Mouse (Mus musculus): Measurements from ENCODE around the gene Senp7. TPM values are rescaled to one million over a fixed set of nuclear protein-coding genes. Genes with fewer than 3 reads are reported as not detected.
"Not testable (repeated sequence)": the region's sequence is repeated elsewhere in the genome, so short reads cannot be mapped to it uniquely, and the experiment has no call there.

The Senp7 gene
- polyA plus RNA-seq, 1 experiment, result 25.1 TPM

GRCm38 (mm10) chr16:56064334-56064990, 16.3 kb downstream of the Senp7 start:
- peak; percentile 45 for TF ChIP-seq CTCF (IDR thresholded peaks at IDR 0.05; ENCODE audit: extremely low read depth, insufficient read depth, low read length)
- peak; percentile 27; the same call in 1 of the 2 replicates for TF ChIP-seq POLR2A (IDR thresholded peaks at IDR 0.05; ENCODE audit: extremely low read depth, insufficient read depth, low read length)
- H3K4me3 ChIP-seq (ENCODE audit: insufficient read depth, low read length), result peak overlapping the region; percentile 25; the same call in 1 of the 2 replicates
- no peaks in the 10 kb centered on the region for H3K4me1 ChIP-seq (ENCODE audit: control insufficient read depth, insufficient read depth, low read length)
- H3K27ac ChIP-seq (ENCODE audit: insufficient read depth, low read length), result no peak overlapping the region

- TF ChIP-seq CTCF (IDR thresholded peaks at IDR 0.05; ENCODE audit: extremely low read depth, insufficient read depth, low read length) (no peak), POLR2A (IDR thresholded peaks at IDR 0.05; ENCODE audit: extremely low read depth, insufficient read depth, low read length) (no peak)
- no peak overlapping the region for H3K4me3 ChIP-seq (ENCODE audit: insufficient read depth, low read length)
- no peaks in the 10 kb centered on the region for H3K4me1 ChIP-seq (ENCODE audit: control insufficient read depth, insufficient read depth, low read length)
- H3K27ac ChIP-seq (ENCODE audit: insufficient read depth, low read length), result no peak overlapping the region
These were observed 18.0 kb downstream of the Senp7 start for GRCm38 (mm10) chr16:56066113-56066512.

GRCm38 (mm10) chr16:56068523-56069070, 20.5 kb downstream of the Senp7 start:
- TF ChIP-seq CTCF (IDR thresholded peaks at IDR 0.05; ENCODE audit: extremely low read depth, insufficient read depth, low read length) (no peak), POLR2A (IDR thresholded peaks at IDR 0.05; ENCODE audit: extremely low read depth, insufficient read depth, low read length) (no peak)
- Histone ChIP-seq H3K27ac (ENCODE audit: insufficient read depth, low read length) (no peak overlapping the region), H3K4me1 (ENCODE audit: control insufficient read depth, insufficient read depth, low read length) (no peaks in the 10 kb centered on the region), H3K4me3 (ENCODE audit: insufficient read depth, low read length) (no peak overlapping the region)

- Histone ChIP-seq H3K4me3 (ENCODE audit: insufficient read depth, low read length) (no peak overlapping the region), H3K27ac (ENCODE audit: insufficient read depth, low read length) (no peak overlapping the region), H3K4me1 (ENCODE audit: control insufficient read depth, insufficient read depth, low read length) (peaks cover 4% of the 10 kb centered on the region; the same call in 1 of the 2 replicates)
- TF ChIP-seq CTCF (IDR thresholded peaks at IDR 0.05; ENCODE audit: extremely low read depth, insufficient read depth, low read length) (no peak), POLR2A (IDR thresholded peaks at IDR 0.05; ENCODE audit: extremely low read depth, insufficient read depth, low read length) (no peak)
These were observed 23.4 kb downstream of the Senp7 start for GRCm38 (mm10) chr16:56071317-56072232.

- Histone ChIP-seq H3K27ac (ENCODE audit: insufficient read depth, low read length) (no peak overlapping the region), H3K4me1 (ENCODE audit: control insufficient read depth, insufficient read depth, low read length) (peaks cover 4% of the 10 kb centered on the region; the same call in 1 of the 2 replicates), H3K4me3 (ENCODE audit: insufficient read depth, low read length) (no peak overlapping the region)
- TF ChIP-seq CTCF (IDR thresholded peaks at IDR 0.05; ENCODE audit: extremely low read depth, insufficient read depth, low read length) (no peak), POLR2A (IDR thresholded peaks at IDR 0.05; ENCODE audit: extremely low read depth, insufficient read depth, low read length) (no peak)
These were observed 24.4 kb downstream of the Senp7 start for GRCm38 (mm10) chr16:56072533-56072932.

- H3K4me1 ChIP-seq (ENCODE audit: control insufficient read depth, insufficient read depth, low read length); H3K4me3 ChIP-seq (ENCODE audit: insufficient read depth, low read length); H3K27ac ChIP-seq (ENCODE audit: insufficient read depth, low read length): not testable (repeated sequence)
These were observed 25.0 kb downstream of the Senp7 start for GRCm38 (mm10) chr16:56073150-56073549.

GRCm38 (mm10) chr16:56074122-56074521, 26.0 kb downstream of the Senp7 start:
- H3K27ac ChIP-seq (ENCODE audit: insufficient read depth, low read length), result no peak overlapping the region
- H3K4me1 ChIP-seq (ENCODE audit: control insufficient read depth, insufficient read depth, low read length), result peaks cover 4% of the 10 kb centered on the region; the same call in 1 of the 2 replicates
- H3K4me3 ChIP-seq (ENCODE audit: insufficient read depth, low read length), result no peak overlapping the region
- TF ChIP-seq POLR2A (IDR thresholded peaks at IDR 0.05; ENCODE audit: extremely low read depth, insufficient read depth, low read length), result no peak
- no peak for TF ChIP-seq CTCF (IDR thresholded peaks at IDR 0.05; ENCODE audit: extremely low read depth, insufficient read depth, low read length)

- Histone ChIP-seq H3K4me3 (ENCODE audit: insufficient read depth, low read length) (no peak overlapping the region; the same call in 1 of the 2 replicates), H3K27ac (ENCODE audit: insufficient read depth, low read length) (no peak overlapping the region), H3K4me1 (ENCODE audit: control insufficient read depth, insufficient read depth, low read length) (peaks cover 4% of the 10 kb centered on the region; the same call in 1 of the 2 replicates)
- TF ChIP-seq POLR2A (IDR thresholded peaks at IDR 0.05; ENCODE audit: extremely low read depth, insufficient read depth, low read length), result no peak
- TF ChIP-seq CTCF (IDR thresholded peaks at IDR 0.05; ENCODE audit: extremely low read depth, insufficient read depth, low read length), result no peak
These were observed 26.4 kb downstream of the Senp7 start for GRCm38 (mm10) chr16:56074565-56074964.

- peaks cover 4% of the 10 kb centered on the region; the same call in 1 of the 2 replicates for H3K4me1 ChIP-seq (ENCODE audit: control insufficient read depth, insufficient read depth, low read length)
- H3K27ac ChIP-seq (ENCODE audit: insufficient read depth, low read length), result peak overlapping the region; percentile 99
- TF ChIP-seq POLR2A (IDR thresholded peaks at IDR 0.05; ENCODE audit: extremely low read depth, insufficient read depth, low read length) (peak; percentile 40; the same call in 1 of the 2 replicates), CTCF (IDR thresholded peaks at IDR 0.05; ENCODE audit: extremely low read depth, insufficient read depth, low read length) (no peak)
- peak overlapping the region; percentile 100 for H3K4me3 ChIP-seq (ENCODE audit: insufficient read depth, low read length)
These were observed 27.3 kb downstream of the Senp7 start for GRCm38 (mm10) chr16:56075222-56076111.
